Mouse (Mus musculus): ENCODE measurements around the gene Trim30c. TPM values are rescaled to one million over a fixed set of nuclear protein-coding genes. Genes with fewer than 3 reads are reported as not detected.

Gene Trim30c
- total RNA-seq (2023): 1 to 10 TPM; 3.1 to 4.3 TPM

GRCm38 (mm10) chr7:104400698-104401097 is at the start of gene Trim30c:
Gene Trim30c (minus strand): TSS chr7:104400837.

GRCm38 (mm10) chr7:104369736-104370414 is 30.8 kb downstream of the Trim30c start, which contains the start of gene Trim30b:
Gene Trim30b (minus strand): TSS chr7:104369884.

GRCm38 (mm10) chr7:104352717-104353599 is 47.7 kb downstream of the Trim30c start, which contains the start of gene Trim12c:
Gene Trim12c (minus strand): TSS chr7:104353362.

Other genes with a start within 250 kb of the Trim30c start
- gene Olfm5, start 236.0 kb downstream of the Trim30c start, total RNA-seq (2023): not detected
- not detected for gene Olfr648, start 217.4 kb downstream of the Trim30c start, total RNA-seq (2023)
- not detected for gene Olfr649, start 204.9 kb downstream of the Trim30c start, total RNA-seq (2023)
- gene Trim6, start 182.0 kb downstream of the Trim30c start, total RNA-seq (2023): not detected
- gene Trim34a, start 156.4 kb downstream of the Trim30c start, total RNA-seq (2023): 10 to 100 TPM; 26.0 to 33.9 TPM
- 10 to 100 TPM; 21.2 to 25.5 TPM for gene Trim5, start 112.7 kb downstream of the Trim30c start, total RNA-seq (2023)
- gene Trim12a, start 85.4 kb downstream of the Trim30c start, total RNA-seq (2023): 100 to 1,000 TPM in 1 of 2 experiments, 10 to 100 TPM in 1; 98.4 to 109 TPM
- 1 to 10 TPM; 2.4 to 2.7 TPM for gene Trim34b, start 71.4 kb downstream of the Trim30c start, total RNA-seq (2023)
- 10 to 100 TPM; 43.4 to 51.9 TPM for gene Trim12c, start 47.5 kb downstream of the Trim30c start, total RNA-seq (2023)
- gene Trim30b, start 31.0 kb downstream of the Trim30c start, total RNA-seq (2023): under 1 TPM; 0.35 to 0.36 TPM
- gene Trim30a, start 64.4 kb upstream of the Trim30c start, total RNA-seq (2023): 10 to 100 TPM; 66.0 to 74.1 TPM
- gene Trim30d, start 107.0 kb upstream of the Trim30c start, total RNA-seq (2023): 10 to 100 TPM in 1 of 2 experiments, 1 to 10 TPM in 1; 8.6 to 10.6 TPM
- not detected for gene Olfr651, start 149.3 kb upstream of the Trim30c start, total RNA-seq (2023)
- gene Olfr652, start 160.1 kb upstream of the Trim30c start, total RNA-seq (2023): not detected
- not detected for gene Olfr653, start 176.5 kb upstream of the Trim30c start, total RNA-seq (2023)
- gene Olfr654, start 186.2 kb upstream of the Trim30c start, total RNA-seq (2023): not detected
- gene Olfr655, start 200.9 kb upstream of the Trim30c start, total RNA-seq (2023): under 1 TPM in 1 of 2 experiments, not detected in 1; 0.44 TPM
- not detected for gene Olfr656, start 213.1 kb upstream of the Trim30c start, total RNA-seq (2023)
- not detected for gene Olfr657, start 224.0 kb upstream of the Trim30c start, total RNA-seq (2023)
- not detected for gene Olfr658, start 246.5 kb upstream of the Trim30c start, total RNA-seq (2023)

Measured in T-cell, adult 66 days (primary cell).